Mouse (Mus musculus) midbrain, embryonic 13.5 days (tissue): Measurements from ENCODE around the gene Adgrl2. TPM values are rescaled to one million over a fixed set of nuclear protein-coding genes. Genes with fewer than 3 reads are reported as not detected.
A peak's percentile ranks its signal among the peaks of the same experiment; 100 is the strongest.

Experiments
- ATAC-seq: fragments of 200-750 bp; cut with Nextera tagmentation; 2 replicates; pipeline ENCODE4 v1.8.0; 2017; ENCODE audit warnings: mild to moderate bottlenecking, moderate TSS enrichment, moderate library complexity
- H3K27ac ChIP-seq: fragments of 300-500 bp; sonication (generic); 2 replicates; pipeline ENCODE4 v1.5.1; 2015; ENCODE audit warnings: inconsistent platforms, mild to moderate bottlenecking, moderate library complexity
- H3K27me3 ChIP-seq: fragments of 300-500 bp; sonication (generic); 2 replicates; pipeline ENCODE4 v1.6.1; 2015; ENCODE audit warnings: mild to moderate bottlenecking, inconsistent platforms
- H3K36me3 ChIP-seq: fragments of 300-500 bp; sonication (generic); 2 replicates; pipeline ENCODE4 v1.6.1; 2015; ENCODE audit warnings: mild to moderate bottlenecking, inconsistent platforms
- H3K4me1 ChIP-seq: fragments of 300-500 bp; sonication (generic); replicated peaks from 2 replicates; pipeline ENCODE4 v1.6.1; 2015; ENCODE audit warnings: inconsistent platforms
- H3K4me2 ChIP-seq: fragments of 300-500 bp; sonication (generic); replicated peaks from 2 replicates; pipeline ENCODE4 v1.6.1; 2015; ENCODE audit warnings: moderate library complexity, mild to moderate bottlenecking, inconsistent platforms
- H3K4me3 ChIP-seq: fragments of 300-500 bp; sonication (generic); replicated peaks from 2 replicates; pipeline ENCODE4 v1.5.1; 2015; ENCODE audit warnings: mild to moderate bottlenecking, inconsistent platforms
- H3K9ac ChIP-seq: fragments of 300-500 bp; sonication (generic); replicated peaks from 2 replicates; pipeline ENCODE4 v1.6.1; 2015; ENCODE audit warnings: mild to moderate bottlenecking, inconsistent platforms
- H3K9me3 ChIP-seq: fragments of 300-500 bp; sonication (generic); 2 replicates; pipeline ENCODE4 v1.6.1; 2016; ENCODE audit warnings: mild to moderate bottlenecking, inconsistent platforms
- WGBS: fragments of 180-500 bp; shearing (Covaris S2); methylation state at CpG from one replicate; pipeline ENCODE4 v1.1.7; 2015; 5-methylcytosine and 5-hydroxymethylcytosine counted together
- polyA plus RNA-seq: library from polyadenylated mRNA; unstranded; fragments of >200 nt; fragmentation: Nextera tagmentation; extraction: Ambion mirVana; gene quantifications from 2 replicates; pipeline ENCODE4 v1.2.1, GENCODE M21; 2015

The Adgrl2 gene
- polyA plus RNA-seq, 1 experiment from 2014 or later, result 125 TPM

DNA sequence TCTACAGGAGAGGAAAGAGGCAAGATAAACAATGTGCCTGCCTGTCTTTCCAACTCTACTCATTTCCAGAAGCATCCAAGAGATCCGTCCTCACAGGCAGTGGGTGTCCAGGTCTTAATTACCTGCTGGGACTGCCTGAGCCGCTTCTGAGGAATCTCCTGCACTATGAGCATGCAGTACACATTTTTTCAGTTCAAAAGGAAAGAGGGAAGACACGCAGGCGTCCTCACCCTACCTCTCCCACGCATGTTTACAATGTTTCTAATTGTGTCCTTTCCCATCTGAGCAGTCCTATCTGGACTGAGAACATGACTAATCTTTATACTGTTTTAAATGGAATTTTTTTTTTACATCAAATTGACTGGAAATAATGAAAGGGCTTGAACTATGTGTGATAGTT lies 74.1 kb downstream of the Adgrl2 start:
- no peak overlapping the region for H3K4me2 ChIP-seq
- 50% methylated on average over 5 of the region's 5 CpGs for WGBS
- H3K9ac ChIP-seq, result no peak overlapping the region
- no peaks in the 10 kb centered on the region for H3K9me3 ChIP-seq
- ATAC-seq, result no peak
- no peak overlapping the region for H3K4me3 ChIP-seq
- H3K27me3 ChIP-seq, result no peaks in the 10 kb centered on the region
- H3K4me1 ChIP-seq, result peaks cover 49% of the 10 kb centered on the region
- H3K27ac ChIP-seq, result peak overlapping the region; percentile 14; the same call in 1 of the 2 replicates
- H3K36me3 ChIP-seq, result no peaks in the 10 kb centered on the region

DNA sequence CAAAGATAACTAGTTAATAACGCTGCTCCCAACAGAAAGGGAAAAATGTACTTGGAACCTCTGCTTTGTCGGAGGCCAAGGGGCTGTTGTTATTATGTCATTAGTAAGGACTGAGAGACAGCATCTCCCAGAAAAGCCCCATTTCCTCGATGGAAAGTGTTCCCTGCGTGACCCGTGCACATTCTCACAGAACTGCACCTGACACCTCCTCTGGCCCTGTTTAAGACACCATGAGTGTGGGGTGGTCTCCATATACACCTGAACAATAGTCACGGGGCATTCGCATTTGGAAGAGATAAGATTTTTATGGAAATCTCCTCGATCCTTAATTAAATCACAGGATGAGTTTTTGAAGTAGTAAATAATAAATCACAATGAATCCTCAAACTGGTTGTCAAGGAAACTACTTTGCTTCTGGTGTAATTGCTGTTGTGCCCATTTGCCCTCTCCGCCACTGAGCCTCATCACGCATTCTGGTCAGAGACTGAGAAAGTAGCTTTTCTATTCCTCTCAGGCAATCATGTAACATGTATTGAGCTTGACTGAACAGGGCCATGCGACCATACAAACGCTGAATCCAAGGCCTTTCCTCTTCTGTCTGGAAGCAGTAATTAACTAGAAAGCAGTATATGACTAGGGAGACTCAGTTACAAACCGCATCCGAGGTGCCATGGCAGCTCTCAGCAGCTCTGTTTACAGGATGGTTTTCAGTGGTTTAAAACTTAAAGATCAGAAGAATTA lies 77.2 kb downstream of the Adgrl2 start:
- H3K4me2 ChIP-seq, result no peak overlapping the region
- no peaks in the 10 kb centered on the region for H3K9me3 ChIP-seq

DNA sequence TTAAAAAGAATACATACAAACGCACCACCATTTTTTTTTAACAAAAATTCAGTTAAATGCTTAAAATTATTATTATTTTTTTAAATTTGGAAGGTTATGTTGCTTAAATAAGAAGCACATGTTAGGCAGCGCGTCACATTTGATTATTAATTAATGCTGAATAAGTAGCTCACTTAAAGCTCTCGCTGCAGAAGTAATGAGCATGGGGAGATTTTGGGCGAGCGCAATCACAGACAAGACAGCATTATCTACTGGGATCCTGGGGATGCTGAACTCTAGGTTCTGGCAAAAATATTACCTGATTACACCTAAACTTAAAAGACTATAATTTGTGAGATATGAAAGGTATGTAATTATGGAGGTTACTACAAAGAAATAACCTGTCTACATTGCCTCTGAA lies 77.8 kb downstream of the Adgrl2 start:
- no peak for ATAC-seq
- Histone ChIP-seq H3K4me2 (no peak overlapping the region), H3K9ac (no peak overlapping the region)

More for the DNA sequence above, 77.2 kb downstream of the Adgrl2 start:
- ATAC-seq, result peak; percentile 80
- 49% methylated on average over 14 of the region's 14 CpGs for WGBS
- no peak overlapping the region for H3K4me3 ChIP-seq
- peak overlapping the region; percentile 67 for H3K27ac ChIP-seq
- peaks cover 56% of the 10 kb centered on the region for H3K4me1 ChIP-seq
- H3K9ac ChIP-seq, result no peak overlapping the region; the same call in 1 of the 2 replicates
- H3K27me3 ChIP-seq, result no peaks in the 10 kb centered on the region
- no peaks in the 10 kb centered on the region for H3K36me3 ChIP-seq

DNA sequence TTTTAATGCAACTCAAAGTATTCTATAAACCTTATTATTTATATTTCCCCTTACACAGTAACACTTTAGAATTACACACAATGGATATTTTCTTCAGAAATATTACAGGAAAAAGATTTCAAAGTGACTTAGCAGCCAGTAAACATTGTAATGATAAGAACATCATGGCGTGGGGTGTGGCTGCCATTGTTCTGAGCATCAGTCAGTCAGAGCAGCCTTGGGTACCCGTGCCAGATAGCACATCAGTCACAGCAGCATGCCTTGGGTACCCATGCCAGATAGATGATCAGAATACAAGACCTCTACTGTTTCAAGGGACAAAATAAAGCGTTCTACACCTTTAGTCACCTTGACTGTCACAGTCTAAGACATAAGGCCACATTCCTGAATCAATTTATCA lies 82.5 kb downstream of the Adgrl2 start:
- H3K36me3 ChIP-seq, result no peaks in the 10 kb centered on the region
- H3K27ac ChIP-seq, result no peak overlapping the region
- peaks cover 52% of the 10 kb centered on the region for H3K4me1 ChIP-seq
- WGBS, result 86% methylated on average over 3 of the region's 3 CpGs
- no peak overlapping the region for H3K4me3 ChIP-seq
- H3K9me3 ChIP-seq, result no peaks in the 10 kb centered on the region
- ATAC-seq, result no peak
- no peaks in the 10 kb centered on the region for H3K27me3 ChIP-seq
- no peak overlapping the region for H3K4me2 ChIP-seq
- no peak overlapping the region for H3K9ac ChIP-seq

More for the DNA sequence above, 77.8 kb downstream of the Adgrl2 start:
- Histone ChIP-seq H3K4me3 (no peak overlapping the region), H3K36me3 (no peaks in the 10 kb centered on the region), H3K4me1 (peaks cover 59% of the 10 kb centered on the region), H3K27me3 (no peaks in the 10 kb centered on the region), H3K27ac (no peak overlapping the region), H3K9me3 (no peaks in the 10 kb centered on the region)
- WGBS, result 68% methylated on average over 6 of the region's 6 CpGs

DNA sequence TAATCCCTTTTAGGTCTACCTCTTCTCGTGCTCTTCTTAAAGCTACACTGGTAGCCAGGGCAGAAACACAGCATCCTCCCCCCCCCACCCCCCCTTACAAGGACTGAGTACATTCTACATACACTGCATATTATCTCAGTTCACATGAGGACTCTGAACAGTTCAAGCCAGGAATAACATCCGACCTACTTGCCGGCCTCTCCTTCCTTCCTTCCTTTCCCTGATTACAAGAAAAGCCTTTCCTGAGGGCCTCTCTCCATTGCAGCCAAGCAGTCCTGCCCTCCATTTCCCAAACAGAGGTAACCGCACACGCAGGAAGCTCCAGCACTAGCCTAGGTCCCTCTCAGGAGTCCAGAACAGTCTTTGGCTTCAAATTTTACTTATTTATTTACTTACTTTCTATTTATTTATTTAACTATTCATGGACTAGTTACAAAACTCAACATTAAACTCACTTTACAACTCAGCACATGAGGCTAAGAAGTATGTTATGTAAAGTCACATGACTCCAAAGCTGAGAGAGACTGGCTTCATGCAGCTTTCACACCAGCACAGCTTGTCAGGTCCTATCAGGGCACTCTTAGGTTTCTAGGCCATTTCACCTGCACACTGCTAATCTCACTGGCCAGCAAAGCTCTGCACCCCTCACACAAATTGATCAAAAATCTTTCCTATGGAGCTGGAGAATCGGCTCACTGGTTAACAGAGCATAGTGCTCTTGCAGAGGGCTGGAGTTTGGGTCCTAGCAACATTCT lies 83.2 kb downstream of the Adgrl2 start:
- peaks cover 47% of the 10 kb centered on the region for H3K4me1 ChIP-seq
- no peak overlapping the region for H3K4me2 ChIP-seq
- no peaks in the 10 kb centered on the region for H3K36me3 ChIP-seq
- WGBS, result 79% methylated on average over 6 of the region's 6 CpGs
- H3K9me3 ChIP-seq, result no peaks in the 10 kb centered on the region
- H3K9ac ChIP-seq, result no peak overlapping the region
- no peak for ATAC-seq
- H3K27me3 ChIP-seq, result no peaks in the 10 kb centered on the region
- H3K27ac ChIP-seq, result no peak overlapping the region
- H3K4me3 ChIP-seq, result no peak overlapping the region

DNA sequence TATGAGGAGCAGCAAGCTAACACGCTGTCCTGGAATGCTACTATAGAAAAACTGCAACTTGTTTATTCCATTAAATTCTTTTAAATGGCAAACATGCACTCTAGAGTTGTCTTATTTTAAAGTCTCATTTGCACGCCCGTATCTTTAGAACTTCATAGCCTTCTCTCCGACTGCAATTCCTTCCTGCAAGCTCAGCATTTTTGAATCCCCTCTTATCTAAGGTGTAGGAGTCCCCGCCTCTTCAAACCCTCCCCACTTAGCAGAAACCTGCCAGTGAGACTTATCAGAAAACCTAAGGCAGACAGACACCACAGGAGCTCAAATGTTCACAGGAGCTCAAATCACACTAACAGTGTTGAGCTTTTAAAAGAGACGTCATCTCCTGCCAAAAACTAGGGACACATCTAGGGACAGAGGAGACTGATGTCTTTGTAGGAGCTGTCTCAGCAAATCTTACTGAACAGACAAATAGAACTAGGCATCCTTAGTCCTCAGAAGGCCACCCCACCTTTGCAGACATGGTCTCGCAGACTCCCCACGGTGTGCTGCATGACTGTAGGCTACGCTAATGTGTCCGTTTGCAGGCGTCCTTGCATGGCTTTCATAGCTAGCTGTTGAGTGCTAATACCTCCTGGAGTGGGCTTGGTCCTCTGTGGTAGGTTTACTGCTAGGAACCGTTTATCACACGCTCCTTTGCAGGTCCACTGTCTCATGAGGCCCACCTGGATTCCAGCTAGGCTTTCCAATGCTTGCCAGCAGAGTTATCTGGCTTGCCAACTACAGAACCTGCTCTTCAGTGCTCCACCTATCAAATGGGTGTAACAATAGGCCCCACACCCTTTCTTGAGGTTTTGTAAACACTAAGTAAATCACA lies 84.2 kb downstream of the Adgrl2 start:
- ATAC-seq, result no peak

DNA sequence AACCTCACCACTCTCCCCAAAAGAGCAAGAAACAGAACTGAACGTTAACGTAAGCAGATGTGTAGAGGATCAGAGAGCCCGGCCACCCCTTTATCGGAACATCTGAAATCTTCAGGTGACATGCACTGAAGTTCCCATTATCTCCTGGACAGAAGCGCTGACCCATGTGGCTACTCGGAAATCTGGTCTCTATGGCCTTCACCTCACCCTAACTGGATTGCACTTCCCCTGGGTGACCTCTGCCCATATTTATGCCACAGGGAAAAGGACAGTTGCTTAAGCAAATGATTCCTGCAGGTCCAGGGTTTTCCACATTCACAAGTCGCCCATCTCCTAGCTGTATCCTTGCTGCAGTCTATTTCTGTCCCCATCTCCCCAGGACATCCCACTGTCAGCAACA lies 84.9 kb downstream of the Adgrl2 start:
- H3K9me3 ChIP-seq, result no peaks in the 10 kb centered on the region
- no peaks in the 10 kb centered on the region for H3K36me3 ChIP-seq
- WGBS, result 79% methylated on average over 7 of the region's 7 CpGs
- no peak overlapping the region for H3K4me2 ChIP-seq
- H3K27ac ChIP-seq, result no peak overlapping the region
- H3K4me1 ChIP-seq, result peaks cover 32% of the 10 kb centered on the region
- H3K9ac ChIP-seq, result no peak overlapping the region
- H3K4me3 ChIP-seq, result no peak overlapping the region
- no peaks in the 10 kb centered on the region for H3K27me3 ChIP-seq
- ATAC-seq, result no peak

More for the DNA sequence above, 84.2 kb downstream of the Adgrl2 start:
- no peak overlapping the region for H3K27ac ChIP-seq
- H3K4me3 ChIP-seq, result no peak overlapping the region
- peaks cover 37% of the 10 kb centered on the region for H3K4me1 ChIP-seq
- WGBS, result 75% methylated on average over 13 of the region's 13 CpGs
- H3K9me3 ChIP-seq, result no peaks in the 10 kb centered on the region
- no peaks in the 10 kb centered on the region for H3K27me3 ChIP-seq
- H3K4me2 ChIP-seq, result no peak overlapping the region
- H3K36me3 ChIP-seq, result no peaks in the 10 kb centered on the region
- H3K9ac ChIP-seq, result no peak overlapping the region

DNA sequence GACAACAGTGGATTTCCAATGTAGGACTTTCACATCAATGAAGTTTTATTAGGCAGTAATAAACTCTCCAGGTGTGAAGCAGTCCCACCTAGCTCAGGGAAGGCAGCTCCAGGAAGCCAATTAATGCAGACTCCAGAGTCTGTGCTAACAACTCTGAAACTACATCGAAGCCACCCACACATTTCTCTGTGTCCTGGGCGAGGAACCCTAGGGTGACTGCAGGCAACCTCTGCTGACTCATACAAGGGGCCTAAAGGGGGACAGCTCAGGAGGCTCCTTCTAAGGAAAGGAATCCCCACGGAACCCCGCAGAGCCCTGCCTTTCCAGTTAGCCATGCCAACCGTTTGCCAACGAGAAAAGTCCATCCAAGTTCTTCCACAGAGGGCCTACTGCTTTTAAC lies 90.5 kb downstream of the Adgrl2 start:
- Histone ChIP-seq H3K27me3 (no peaks in the 10 kb centered on the region), H3K36me3 (no peaks in the 10 kb centered on the region), H3K4me2 (no peak overlapping the region), H3K9ac (no peak overlapping the region), H3K9me3 (no peaks in the 10 kb centered on the region), H3K4me3 (no peak overlapping the region), H3K27ac (no peak overlapping the region), H3K4me1 (peaks cover 39% of the 10 kb centered on the region)
- WGBS, result 52% methylated on average over 6 of the region's 6 CpGs
- ATAC-seq, result no peak

DNA sequence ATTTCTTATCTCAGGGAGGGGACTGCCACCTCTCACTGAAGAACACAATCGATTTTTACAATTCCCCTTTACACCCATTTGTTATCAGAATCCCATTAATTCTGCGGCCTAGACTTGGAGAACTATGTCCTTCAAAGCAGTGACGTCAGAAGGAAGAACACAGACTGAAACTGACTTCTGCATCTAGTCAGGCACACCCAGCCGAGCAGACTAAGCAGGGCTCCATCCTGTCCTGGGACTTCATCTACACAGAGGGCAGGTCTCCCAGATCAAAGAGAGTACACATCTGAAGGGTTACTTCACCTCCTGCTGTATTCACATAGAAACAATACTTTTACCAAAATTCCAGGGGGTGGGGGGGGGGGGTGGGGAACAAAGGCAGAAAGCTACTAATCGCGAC lies 90.9 kb downstream of the Adgrl2 start:
- no peak for ATAC-seq
- no peaks in the 10 kb centered on the region for H3K9me3 ChIP-seq

DNA sequence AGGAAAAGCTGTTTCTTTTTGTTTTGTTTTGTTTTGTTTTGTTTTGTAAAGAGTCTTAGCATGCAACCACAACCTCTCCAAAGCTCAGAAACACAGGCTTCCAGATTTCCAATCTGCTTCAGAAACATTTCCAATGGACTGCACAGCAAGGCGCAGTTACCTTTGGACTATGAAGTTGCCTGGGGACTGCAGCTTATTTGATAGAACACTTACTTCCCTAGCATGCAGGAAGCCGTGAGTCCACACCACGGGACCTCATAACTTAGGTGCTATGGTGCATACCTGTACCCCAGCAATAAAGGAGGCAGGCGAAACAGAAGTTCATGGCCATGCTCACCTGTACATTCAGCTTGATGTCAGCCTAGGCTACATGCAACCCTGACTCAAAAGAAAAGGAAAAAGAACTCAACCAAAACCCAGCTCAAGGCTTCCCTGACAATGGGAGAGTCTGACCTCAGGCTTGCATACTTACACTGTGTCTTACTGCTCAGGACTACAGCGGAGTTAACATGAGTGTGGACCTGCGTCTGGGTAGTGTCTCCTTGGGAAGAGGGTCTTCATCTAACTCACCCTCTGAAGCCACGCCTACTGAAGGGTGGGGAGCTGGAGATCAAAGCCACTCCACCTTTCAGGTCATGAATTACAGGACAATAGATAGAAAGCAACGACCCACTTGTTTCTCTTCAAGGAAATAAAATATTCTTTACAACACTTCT lies 91.7 kb downstream of the Adgrl2 start:
- 83% methylated on average over 8 of the region's 8 CpGs for WGBS
- Histone ChIP-seq H3K9me3 (no peaks in the 10 kb centered on the region), H3K27ac (no peak overlapping the region), H3K4me3 (no peak overlapping the region), H3K4me2 (no peak overlapping the region), H3K27me3 (no peaks in the 10 kb centered on the region), H3K36me3 (no peaks in the 10 kb centered on the region), H3K9ac (no peak overlapping the region), H3K4me1 (peaks cover 39% of the 10 kb centered on the region)
- ATAC-seq, result no peak

More for the DNA sequence above, 90.9 kb downstream of the Adgrl2 start:
- Histone ChIP-seq H3K36me3 (no peaks in the 10 kb centered on the region), H3K9ac (no peak overlapping the region), H3K4me1 (peaks cover 39% of the 10 kb centered on the region), H3K4me2 (no peak overlapping the region), H3K4me3 (no peak overlapping the region), H3K27me3 (no peaks in the 10 kb centered on the region), H3K27ac (no peak overlapping the region)
- WGBS, result 52% methylated on average over 6 of the region's 6 CpGs

DNA sequence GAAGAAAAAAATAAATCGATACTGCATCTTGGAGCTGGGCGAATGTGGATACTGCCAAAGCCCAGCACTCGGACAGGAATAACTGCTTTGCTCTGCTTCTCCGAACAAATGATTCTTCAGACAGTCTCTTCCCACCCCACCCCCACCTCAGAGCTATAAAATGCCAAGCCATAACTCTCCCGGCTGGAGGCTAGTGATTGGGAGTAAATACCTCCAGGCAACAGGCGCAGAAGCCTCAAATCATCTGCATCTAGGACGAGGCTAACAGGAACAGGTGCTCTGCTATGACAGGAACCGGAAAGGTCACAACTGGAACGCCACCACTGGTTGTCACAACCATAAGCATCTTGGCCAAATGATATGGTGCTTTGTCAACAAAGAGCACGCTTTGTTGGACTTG lies 94.1 kb downstream of the Adgrl2 start:
- Histone ChIP-seq H3K9ac (no peak overlapping the region), H3K27me3 (no peaks in the 10 kb centered on the region), H3K36me3 (no peaks in the 10 kb centered on the region), H3K4me3 (no peak overlapping the region), H3K9me3 (no peaks in the 10 kb centered on the region), H3K4me2 (no peak overlapping the region), H3K27ac (no peak overlapping the region), H3K4me1 (peaks cover 39% of the 10 kb centered on the region)
- WGBS, result 81% methylated on average over 10 of the region's 10 CpGs
- ATAC-seq, result 0 out of 2 replicates have a peak, but pooled peaks have one; percentile 28
